Mouse (Mus musculus) heart, embryonic 16.5 days (tissue): Measurements from ENCODE around the gene Zfp354b. TPM values are rescaled to one million over a fixed set of nuclear protein-coding genes. Genes with fewer than 3 reads are reported as not detected.

Source experiments
- ATAC-seq: fragments of 200-750 bp; cut with Nextera tagmentation; replicated peaks from 2 replicates; pipeline ENCODE4 v1.8.0; 2017; ENCODE audit warnings: moderate number of reproducible peaks; ENCODE audit not compliant: insufficient read depth, low FRiP score; ENCODE audit errors: extremely low read depth
- H3K27ac ChIP-seq: fragments of 300-500 bp; sonication (generic); 2 replicates; pipeline ENCODE4 v1.5.1; 2014; ENCODE audit warnings: mild to moderate bottlenecking, low read length, control low read depth, moderate library complexity
- H3K27me3 ChIP-seq: fragments of 300-500 bp; sonication (generic); 2 replicates; pipeline ENCODE4 v1.6.1; 2014; ENCODE audit warnings: low read length, mixed read lengths; ENCODE audit not compliant: control insufficient read depth, insufficient read depth
- H3K36me3 ChIP-seq: fragments of 300-500 bp; sonication (generic); 2 replicates; pipeline ENCODE4 v1.6.1; 2014; ENCODE audit not compliant: control insufficient read depth, insufficient read depth
- H3K4me1 ChIP-seq: fragments of 300-500 bp; sonication (generic); 2 replicates; pipeline ENCODE4 v1.6.1; 2014; ENCODE audit warnings: low read length, mixed read lengths; ENCODE audit not compliant: control insufficient read depth, insufficient read depth
- H3K4me2 ChIP-seq: fragments of 300-500 bp; sonication (generic); 2 replicates; pipeline ENCODE4 v1.6.1; 2014; ENCODE audit warnings: low read depth, mild to moderate bottlenecking, control low read depth, low read length
- H3K4me3 ChIP-seq: fragments of 300-500 bp; sonication (generic); 2 replicates; pipeline ENCODE4 v1.5.1; 2014; ENCODE audit warnings: mild to moderate bottlenecking, control low read depth, low read length
- H3K9ac ChIP-seq: fragments of 300-500 bp; sonication (generic); 2 replicates; pipeline ENCODE4 v1.6.1; 2014; ENCODE audit warnings: low read length, control low read depth
- H3K9me3 ChIP-seq: fragments of 300-500 bp; sonication (generic); replicated peaks from 2 replicates; pipeline ENCODE4 v1.6.1; 2016; ENCODE audit warnings: low read length; ENCODE audit not compliant: control insufficient read depth
- WGBS: fragments of 180-500 bp; shearing (Covaris S2); extraction: QIAGEN DNeasy Blood & Tissue Kit; methylation state at CpG from one replicate; pipeline ENCODE4 v1.1.7; 2014; 5-methylcytosine and 5-hydroxymethylcytosine counted together
- polyA plus RNA-seq: library from polyadenylated mRNA; unstranded; fragments of >200 nt; fragmentation: Nextera tagmentation; extraction: Ambion mirVana; gene quantifications from 2 replicates; pipeline ENCODE4 v1.2.1, GENCODE M21; 2015

Gene Zfp354b
- polyA plus RNA-seq, 1 experiment from 2014 or later: 1.1 TPM

GRCm38 (mm10) chr11:50938435-50938834 is 7.0 kb upstream of the Zfp354b start:
- Histone ChIP-seq H3K27me3 (0 out of 2 replicates have a peak, but pooled peaks cover 2% of the 10 kb centered on the region), H3K9ac (no peak overlapping the region), H3K27ac (no peak overlapping the region), H3K36me3 (no peaks in the 10 kb centered on the region), H3K4me2 (no peak overlapping the region), H3K4me3 (no peak overlapping the region), H3K4me1 (no peaks in the 10 kb centered on the region), H3K9me3 (no peaks in the 10 kb centered on the region)
- ATAC-seq: no peak
- 72% methylated on average over 8 of the region's 8 CpGs for WGBS

- ATAC-seq: no peak
- Histone ChIP-seq H3K27ac (no peak overlapping the region), H3K27me3 (peaks cover 6% of the 10 kb centered on the region), H3K4me2 (peak overlapping the region; percentile 81), H3K4me1 (peaks cover 7% of the 10 kb centered on the region), H3K4me3 (no peak overlapping the region; the same call in 1 of the 2 replicates), H3K36me3 (no peaks in the 10 kb centered on the region), H3K9ac (peak overlapping the region; percentile 87; the same call in 1 of the 2 replicates), H3K9me3 (no peaks in the 10 kb centered on the region)
- 86% methylated on average over 1 of the region's 1 CpGs for WGBS
Measured at GRCm38 (mm10) chr11:50932040-50932439, 607 bp upstream of the Zfp354b start.

GRCm38 (mm10) chr11:50931021-50931420 is 412 bp downstream of the Zfp354b start:
- peak; percentile 56 for ATAC-seq
- peak overlapping the region; percentile 26; the same call in 1 of the 2 replicates for H3K27ac ChIP-seq

GRCm38 (mm10) chr11:50930469-50931014 is 891 bp downstream of the Zfp354b start:
- H3K36me3 ChIP-seq: no peaks in the 10 kb centered on the region
- WGBS: 10% methylated on average over 14 of the region's 14 CpGs
- H3K27me3 ChIP-seq: peaks cover 6% of the 10 kb centered on the region
- peak overlapping the region; percentile 81 for H3K4me2 ChIP-seq
- H3K27ac ChIP-seq: no peak overlapping the region
- no peak for ATAC-seq
- peak overlapping the region; percentile 83 for H3K4me3 ChIP-seq
- H3K9me3 ChIP-seq: no peaks in the 10 kb centered on the region
- H3K4me1 ChIP-seq: peaks cover 7% of the 10 kb centered on the region
- H3K9ac ChIP-seq: peak overlapping the region; percentile 87

More at GRCm38 (mm10) chr11:50931021-50931420, 412 bp downstream of the Zfp354b start:
- Histone ChIP-seq H3K4me1 (peaks cover 7% of the 10 kb centered on the region), H3K27me3 (peaks cover 6% of the 10 kb centered on the region), H3K9ac (peak overlapping the region; percentile 87), H3K9me3 (no peaks in the 10 kb centered on the region), H3K36me3 (no peaks in the 10 kb centered on the region), H3K4me2 (peak overlapping the region; percentile 81), H3K4me3 (peak overlapping the region; percentile 83)
- WGBS: 2% methylated on average over 16 of the region's 16 CpGs

GRCm38 (mm10) chr11:50915671-50916320 is 15.6 kb downstream of the Zfp354b start, which contains the start of gene Zfp2:
TSS of gene Zfp2 (minus strand) at chr11:50916165.
- Histone ChIP-seq H3K9ac (peak within 1 kb of the TSS; percentile 90), H3K36me3 (peaks cover 13% of the 10 kb centered on the region), H3K27me3 (no peaks in the 10 kb centered on the region), H3K27ac (peak within 1 kb of the TSS; percentile 39), H3K9me3 (peaks cover 6% of the 10 kb centered on the region), H3K4me3 (peak within 1 kb of the TSS; percentile 95), H3K4me1 (0 out of 2 replicates have a peak, but pooled peaks cover 3% of the 10 kb centered on the region), H3K4me2 (peak within 1 kb of the TSS; percentile 70)
- ATAC-seq: peak; percentile 98
- WGBS: under 1% methylated on average over 47 of the region's 47 CpGs

- no peak for ATAC-seq
- Histone ChIP-seq H3K27ac (no peak overlapping the region), H3K4me3 (no peak overlapping the region), H3K9me3 (peaks cover 6% of the 10 kb centered on the region), H3K4me1 (0 out of 2 replicates have a peak, but pooled peaks cover 3% of the 10 kb centered on the region), H3K4me2 (no peak overlapping the region), H3K27me3 (no peaks in the 10 kb centered on the region), H3K9ac (no peak overlapping the region), H3K36me3 (peaks cover 25% of the 10 kb centered on the region)
- 76% methylated on average over 3 of the region's 3 CpGs for WGBS
Measured at GRCm38 (mm10) chr11:50914461-50914860, 17.0 kb downstream of the Zfp354b start.

- Histone ChIP-seq H3K4me2 (no peak overlapping the region), H3K27ac (no peak overlapping the region), H3K27me3 (no peaks in the 10 kb centered on the region), H3K9ac (no peak overlapping the region), H3K9me3 (peaks cover 6% of the 10 kb centered on the region), H3K36me3 (peaks cover 32% of the 10 kb centered on the region), H3K4me1 (0 out of 2 replicates have a peak, but pooled peaks cover 3% of the 10 kb centered on the region), H3K4me3 (no peak overlapping the region)
- 86% methylated on average over 1 of the region's 1 CpGs for WGBS
- ATAC-seq: no peak
Measured at GRCm38 (mm10) chr11:50913301-50913700, 18.1 kb downstream of the Zfp354b start.

GRCm38 (mm10) chr11:50908136-50908535 is 23.3 kb downstream of the Zfp354b start:
- H3K27ac ChIP-seq: no peak overlapping the region
- 81% methylated on average over 5 of the region's 5 CpGs for WGBS
- no peak overlapping the region for H3K9ac ChIP-seq
- no peaks in the 10 kb centered on the region for H3K27me3 ChIP-seq
- peaks cover 79% of the 10 kb centered on the region for H3K36me3 ChIP-seq
- no peak overlapping the region for H3K4me3 ChIP-seq
- H3K4me1 ChIP-seq: no peaks in the 10 kb centered on the region
- no peak overlapping the region for H3K4me2 ChIP-seq
- no peak for ATAC-seq
- peaks cover 30% of the 10 kb centered on the region for H3K9me3 ChIP-seq

GRCm38 (mm10) chr11:50897359-50897758 is 34.1 kb downstream of the Zfp354b start:
- no peak overlapping the region for H3K4me3 ChIP-seq
- peaks cover 45% of the 10 kb centered on the region for H3K9me3 ChIP-seq
- H3K4me2 ChIP-seq: no peak overlapping the region
- WGBS: 60% methylated on average over 1 of the region's 1 CpGs
- no peak overlapping the region for H3K27ac ChIP-seq
- H3K9ac ChIP-seq: no peak overlapping the region
- no peaks in the 10 kb centered on the region for H3K4me1 ChIP-seq
- H3K36me3 ChIP-seq: peaks cover 30% of the 10 kb centered on the region
- no peak for ATAC-seq
- H3K27me3 ChIP-seq: no peaks in the 10 kb centered on the region
